Mouse (Mus musculus) limb, embryonic 11.5 days (tissue): Measurements from ENCODE around the gene Mlph. TPM values are rescaled to one million over a fixed set of nuclear protein-coding genes. Genes with fewer than 3 reads are reported as not detected.

Source experiments
- ATAC-seq: fragments of 200-750 bp; cut with Nextera tagmentation; 2 replicates; pipeline ENCODE4 v1.8.0; 2017; ENCODE audit warnings: low read depth; ENCODE audit not compliant: insufficient number of reproducible peaks, low FRiP score, low TSS enrichment
- DNase-seq: peaks from one replicate; pipeline ENCODE4 v3.0.0-alpha.2; 2015; ENCODE audit warnings: low spot score
- H3K27ac ChIP-seq: fragments of 300-500 bp; sonication (generic); replicated peaks from 2 replicates; pipeline ENCODE4 v1.5.1; 2014; ENCODE audit warnings: low read depth, mild to moderate bottlenecking, low read length
- H3K27me3 ChIP-seq: fragments of 300-500 bp; sonication (generic); 2 replicates; pipeline ENCODE4 v1.6.1; 2014; ENCODE audit warnings: mild to moderate bottlenecking, low read length, mixed read lengths; ENCODE audit not compliant: control insufficient read depth, insufficient read depth
- H3K36me3 ChIP-seq: fragments of 300-500 bp; sonication (generic); 2 replicates; pipeline ENCODE4 v1.6.1; 2014; ENCODE audit warnings: mild to moderate bottlenecking, low read length, moderate library complexity, mixed read lengths; ENCODE audit not compliant: control insufficient read depth, insufficient read depth
- H3K4me1 ChIP-seq: fragments of 300-500 bp; sonication (generic); 2 replicates; pipeline ENCODE4 v1.6.1; 2014; ENCODE audit warnings: low read length, mixed read lengths; ENCODE audit not compliant: control insufficient read depth, insufficient read depth
- H3K4me2 ChIP-seq: fragments of 300-500 bp; sonication (generic); 2 replicates; pipeline ENCODE4 v1.6.1; 2014; ENCODE audit warnings: low read depth, mild to moderate bottlenecking, moderate library complexity; ENCODE audit not compliant: severe bottlenecking
- H3K4me3 ChIP-seq: fragments of 300-500 bp; sonication (generic); 2 replicates; pipeline ENCODE4 v1.5.1; 2014; ENCODE audit warnings: low read depth, low read length
- H3K9ac ChIP-seq: fragments of 300-500 bp; sonication (generic); 2 replicates; pipeline ENCODE4 v1.6.1; 2014; ENCODE audit warnings: mild to moderate bottlenecking, low read length
- H3K9me3 ChIP-seq: fragments of 300-500 bp; sonication (generic); 2 replicates; pipeline ENCODE4 v1.6.1; 2016; ENCODE audit warnings: low read length; ENCODE audit not compliant: control insufficient read depth
- WGBS: fragments of 180-500 bp; shearing (Covaris S2); extraction: QIAGEN DNeasy Blood & Tissue Kit; methylation state at CpG from one replicate; pipeline ENCODE4 v1.1.7; 2014; 5-methylcytosine and 5-hydroxymethylcytosine counted together
- polyA plus RNA-seq: library from polyadenylated mRNA; unstranded; fragments of >200 nt; fragmentation: Nextera tagmentation; extraction: Ambion mirVana; gene quantifications from 2 replicates; pipeline ENCODE4 v1.2.1, GENCODE M21; 2014

The Mlph gene
- polyA plus RNA-seq, 1 experiment from 2014 or later: 0.08 TPM

- no peaks in the 10 kb centered on the region for H3K9me3 ChIP-seq
- no peaks in the 10 kb centered on the region for H3K27me3 ChIP-seq
- no peaks in the 10 kb centered on the region for H3K36me3 ChIP-seq
- 75% methylated on average over 10 of the region's 10 CpGs for WGBS
- no peak overlapping the region for H3K4me3 ChIP-seq
- no peak overlapping the region for H3K9ac ChIP-seq
- ATAC-seq (no peak), DNase-seq (no peak)
- H3K4me1 ChIP-seq: no peaks in the 10 kb centered on the region
- H3K27ac ChIP-seq: no peak overlapping the region
- H3K4me2 ChIP-seq: no peak overlapping the region
These were observed 65.9 kb downstream of the Mlph start for GRCm38 (mm10) chr1:90980638-90981330.

GRCm38 (mm10) chr1:90981346-90981745 is 66.5 kb downstream of the Mlph start:
- 79% methylated on average over 3 of the region's 3 CpGs for WGBS
- H3K4me2 ChIP-seq: no peak overlapping the region

GRCm38 (mm10) chr1:90995916-90996315 is 81.0 kb downstream of the Mlph start:
- H3K4me3 ChIP-seq: no peak overlapping the region
- 87% methylated on average over 1 of the region's 1 CpGs for WGBS
- H3K4me1 ChIP-seq: peaks cover 8% of the 10 kb centered on the region
- ATAC-seq (no peak), DNase-seq (no peak)
- no peak overlapping the region for H3K9ac ChIP-seq
- no peak overlapping the region for H3K4me2 ChIP-seq
- H3K27ac ChIP-seq: no peak overlapping the region
- no peaks in the 10 kb centered on the region for H3K36me3 ChIP-seq
- no peaks in the 10 kb centered on the region for H3K27me3 ChIP-seq
- no peaks in the 10 kb centered on the region for H3K9me3 ChIP-seq

More at GRCm38 (mm10) chr1:90981346-90981745, 66.5 kb downstream of the Mlph start:
- Histone ChIP-seq H3K36me3 (no peaks in the 10 kb centered on the region), H3K4me3 (no peak overlapping the region), H3K4me1 (no peaks in the 10 kb centered on the region), H3K9ac (no peak overlapping the region), H3K27ac (no peak overlapping the region), H3K9me3 (no peaks in the 10 kb centered on the region), H3K27me3 (no peaks in the 10 kb centered on the region)
- DNase-seq (no peak), ATAC-seq (no peak)

- H3K4me1 ChIP-seq: peaks cover 8% of the 10 kb centered on the region
- no peaks in the 10 kb centered on the region for H3K27me3 ChIP-seq
- no peak overlapping the region for H3K4me3 ChIP-seq
- 62% methylated on average over 4 of the region's 4 CpGs for WGBS
- no peak for DNase-seq
- no peaks in the 10 kb centered on the region for H3K36me3 ChIP-seq
- no peak overlapping the region for H3K27ac ChIP-seq
- no peaks in the 10 kb centered on the region for H3K9me3 ChIP-seq
- H3K4me2 ChIP-seq: no peak overlapping the region
- no peak for ATAC-seq
- H3K9ac ChIP-seq: no peak overlapping the region
These were observed 82.3 kb downstream of the Mlph start for GRCm38 (mm10) chr1:90997136-90997535.

- DNase-seq: no peak
- H3K27ac ChIP-seq: no peak overlapping the region
- 83% methylated on average over 5 of the region's 5 CpGs for WGBS
- no peak overlapping the region for H3K4me3 ChIP-seq
- no peaks in the 10 kb centered on the region for H3K36me3 ChIP-seq
- no peaks in the 10 kb centered on the region for H3K27me3 ChIP-seq
- no peak for ATAC-seq
- no peaks in the 10 kb centered on the region for H3K9me3 ChIP-seq
- H3K4me1 ChIP-seq: peaks cover 8% of the 10 kb centered on the region
- no peak overlapping the region for H3K4me2 ChIP-seq
- no peak overlapping the region for H3K9ac ChIP-seq
These were observed 82.8 kb downstream of the Mlph start for GRCm38 (mm10) chr1:90997641-90998040.

- H3K27ac ChIP-seq: 0 out of 2 replicates have a peak within 1 kb of the TSS, but pooled peaks have one; percentile 14
- no peaks in the 10 kb centered on the region for H3K27me3 ChIP-seq
- no peaks in the 10 kb centered on the region for H3K36me3 ChIP-seq
- H3K4me3 ChIP-seq: peak within 1 kb of the TSS; percentile 77
- DNase-seq (peak; percentile 68), ATAC-seq (peak; percentile 57)
- no peaks in the 10 kb centered on the region for H3K9me3 ChIP-seq
- H3K9ac ChIP-seq: peak within 1 kb of the TSS; percentile 83
- WGBS: 2% methylated on average over 59 of the region's 59 CpGs
- peak within 1 kb of the TSS; percentile 98 for H3K4me2 ChIP-seq
- peaks cover 8% of the 10 kb centered on the region for H3K4me1 ChIP-seq
These were observed 83.5 kb downstream of the Mlph start, which contains the start of gene Lrrfip1 for GRCm38 (mm10) chr1:90998268-90998890. TSS of gene Lrrfip1 (plus strand) at chr1:90998737.

GRCm38 (mm10) chr1:90998891-90999611 is 84.2 kb downstream of the Mlph start:
- ATAC-seq (peak; percentile 63), DNase-seq (peak; percentile 58)
- Histone ChIP-seq H3K4me2 (peak overlapping the region; percentile 98), H3K4me3 (peak overlapping the region; percentile 77), H3K27me3 (no peaks in the 10 kb centered on the region), H3K4me1 (peaks cover 8% of the 10 kb centered on the region), H3K9ac (peak overlapping the region; percentile 83), H3K9me3 (no peaks in the 10 kb centered on the region), H3K36me3 (no peaks in the 10 kb centered on the region), H3K27ac (no peak overlapping the region)
- WGBS: 4% methylated on average over 41 of the region's 41 CpGs

GRCm38 (mm10) chr1:90999911-91000601 is 85.2 kb downstream of the Mlph start:
- WGBS: 64% methylated on average over 10 of the region's 10 CpGs
- Histone ChIP-seq H3K9me3 (no peaks in the 10 kb centered on the region), H3K36me3 (no peaks in the 10 kb centered on the region), H3K4me1 (peaks cover 8% of the 10 kb centered on the region), H3K27ac (no peak overlapping the region), H3K4me2 (peak overlapping the region; percentile 98), H3K9ac (no peak overlapping the region), H3K27me3 (no peaks in the 10 kb centered on the region), H3K4me3 (no peak overlapping the region)
- ATAC-seq (no peak), DNase-seq (no peak)
